Mouse (Mus musculus): ENCODE data around the gene Hoxb8.

DNA sequence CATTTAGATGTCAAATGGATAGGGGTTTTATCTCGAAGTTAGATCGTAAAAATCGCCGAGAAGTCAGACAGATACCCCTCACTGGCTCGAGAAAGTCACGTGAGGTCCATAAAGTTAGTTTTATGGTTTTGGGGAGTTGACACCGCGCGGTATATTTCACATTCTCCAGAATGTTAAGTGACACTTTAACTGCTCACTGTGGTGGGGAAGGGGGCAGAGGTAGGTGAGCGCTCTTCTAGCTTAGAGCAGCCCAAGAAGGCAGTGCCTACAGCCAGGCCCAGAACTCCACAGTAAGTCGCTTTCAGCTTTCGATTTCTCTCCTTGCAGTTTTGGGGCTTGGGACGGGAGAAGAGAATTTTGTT lies 25.2 kb downstream of the Hoxb8 start:
- TF ChIP-seq POLR2A (IDR thresholded peaks at IDR 0.05; ENCODE audit: insufficient read depth, low read length) (no peak), CTCF (IDR thresholded peaks at IDR 0.05; ENCODE audit: low read depth, low read length) (no peak), EP300 (IDR thresholded peaks at IDR 0.05; ENCODE audit: insufficient read depth, low read depth, low read length) (no peak)
